Mouse (Mus musculus) cortical plate, adult 2 months (tissue): ENCODE results near the gene Mon1a.

Experiments
- CTCF ChIP-seq: fragments of 200-500 bp; IDR thresholded peaks from 2 replicates; pipeline ENCODE4 v1.5.1; 2011; ENCODE audit warnings: mild to moderate bottlenecking, control low read depth, low read length; ENCODE audit not compliant: insufficient read depth; ENCODE audit errors: extremely low read depth
- POLR2A ChIP-seq: fragments of 200-500 bp; IDR thresholded peaks from 2 replicates; pipeline ENCODE4 v1.6.1; 2011; ENCODE audit warnings: mild to moderate bottlenecking, low read length, control low read depth; ENCODE audit not compliant: insufficient read depth; ENCODE audit errors: extremely low read depth

GRCm38 (mm10) chr9:107888267-107888850 is 408 bp downstream of the Mon1a start:
- TF ChIP-seq POLR2A = no peak
- no peak for TF ChIP-seq CTCF
